Mouse (Mus musculus) neural tube, embryonic 13.5 days (tissue): ENCODE measurements at regions not wholly inside any gene's neighbourhood (a gene's known extent, or its start where the extent isn't known, plus 50 kb on each side); places are given as distances from the start of the nearest gene placed in this dataset.
"Not testable (repeated sequence)": the region's sequence is repeated elsewhere in the genome, so short reads cannot be mapped to it uniquely, and the experiment has no call there.

Experiments used
- ATAC-seq: fragments of 200-750 bp; cut with Nextera tagmentation; 2 replicates; pipeline ENCODE4 v1.8.0; 2017; ENCODE audit warnings: low read depth, mild to moderate bottlenecking, moderate TSS enrichment, moderate library complexity
- H3K27ac ChIP-seq: fragments of 300-500 bp; sonication (generic); replicated peaks from 2 replicates; pipeline ENCODE4 v1.5.1; 2015; ENCODE audit warnings: moderate library complexity, mild to moderate bottlenecking, inconsistent platforms
- H3K27me3 ChIP-seq: fragments of 300-500 bp; sonication (generic); 2 replicates; pipeline ENCODE4 v1.6.1; 2015; ENCODE audit warnings: mild to moderate bottlenecking, inconsistent platforms
- H3K36me3 ChIP-seq: fragments of 300-500 bp; sonication (generic); 2 replicates; pipeline ENCODE4 v1.6.1; 2015; ENCODE audit warnings: mild to moderate bottlenecking, inconsistent platforms
- H3K4me1 ChIP-seq: fragments of 300-500 bp; sonication (generic); replicated peaks from 2 replicates; pipeline ENCODE4 v1.6.1; 2015; ENCODE audit warnings: inconsistent platforms
- H3K4me2 ChIP-seq: fragments of 300-500 bp; sonication (generic); 2 replicates; pipeline ENCODE4 v1.6.1; 2015; ENCODE audit warnings: inconsistent platforms, mild to moderate bottlenecking, moderate library complexity
- H3K4me3 ChIP-seq: fragments of 300-500 bp; sonication (generic); 2 replicates; pipeline ENCODE4 v1.5.1; 2015; ENCODE audit warnings: mild to moderate bottlenecking, inconsistent platforms
- H3K9ac ChIP-seq: fragments of 300-500 bp; sonication (generic); 2 replicates; pipeline ENCODE4 v1.6.1; 2015; ENCODE audit warnings: moderate library complexity, mild to moderate bottlenecking, inconsistent platforms
- H3K9me3 ChIP-seq: fragments of 300-500 bp; sonication (generic); 2 replicates; pipeline ENCODE4 v1.6.1; 2016; ENCODE audit warnings: inconsistent platforms
- WGBS: fragments of 180-500 bp; shearing (Covaris S2); methylation state at CpG from one replicate; pipeline ENCODE4 v1.1.7; 2015; 5-methylcytosine and 5-hydroxymethylcytosine counted together

DNA sequence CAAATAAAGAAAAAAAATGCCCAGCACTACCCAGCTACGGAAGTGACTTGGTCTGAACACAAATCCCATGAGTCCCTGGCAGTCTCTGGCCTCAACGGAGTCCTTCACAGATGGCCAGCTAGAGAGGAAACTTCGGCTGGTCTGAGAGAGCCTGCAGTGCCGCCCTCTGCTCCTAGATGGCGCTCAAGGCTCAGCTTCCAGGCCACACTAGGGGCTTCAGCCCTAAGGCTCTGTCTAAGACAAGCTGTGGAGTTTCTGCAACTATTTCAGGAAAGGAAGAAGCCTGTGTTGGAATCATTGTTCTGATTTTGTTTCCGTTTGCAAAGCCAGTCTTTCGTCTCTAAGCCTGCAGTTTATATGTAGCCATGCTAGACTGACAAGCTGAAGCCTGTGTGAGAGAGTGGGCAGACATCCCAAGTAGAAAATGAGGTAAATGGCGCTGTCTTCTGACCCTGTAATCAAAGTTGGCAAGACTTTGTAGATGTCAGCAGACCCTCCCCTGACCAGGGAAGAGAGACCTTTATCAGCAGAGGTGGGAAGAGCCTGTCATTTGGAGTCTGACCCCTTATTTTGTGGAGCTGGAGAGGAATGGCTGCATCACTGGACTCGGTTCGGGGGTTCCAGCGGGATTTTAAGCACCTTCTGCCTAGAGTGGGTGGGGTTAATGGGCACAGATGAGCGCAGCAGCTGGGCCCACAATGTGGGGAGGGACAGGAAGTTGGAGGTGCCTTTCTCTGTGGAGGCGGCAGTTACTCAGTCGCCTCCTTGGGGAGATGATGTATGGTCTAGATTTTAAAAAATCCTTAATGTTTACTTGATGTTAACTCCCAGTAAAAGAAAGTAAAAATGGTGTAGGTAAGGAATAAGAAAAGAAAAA lies 197.5 kb downstream of the Nucb2 start:
- Histone ChIP-seq H3K9ac (0 out of 2 replicates have a peak overlapping the region, but pooled peaks have one; percentile 26), H3K4me2 (no peak overlapping the region), H3K27me3 (peaks cover 4% of the 10 kb centered on the region; the same call in 1 of the 2 replicates), H3K27ac (no peak overlapping the region), H3K4me3 (no peak overlapping the region), H3K4me1 (0 out of 2 replicates have a peak, but pooled peaks cover 5% of the 10 kb centered on the region), H3K36me3 (no peaks in the 10 kb centered on the region), H3K9me3 (0 out of 2 replicates have a peak, but pooled peaks cover 7% of the 10 kb centered on the region)
- 44% methylated on average over 14 of the region's 14 CpGs for WGBS
- peak; percentile 67 for ATAC-seq

DNA sequence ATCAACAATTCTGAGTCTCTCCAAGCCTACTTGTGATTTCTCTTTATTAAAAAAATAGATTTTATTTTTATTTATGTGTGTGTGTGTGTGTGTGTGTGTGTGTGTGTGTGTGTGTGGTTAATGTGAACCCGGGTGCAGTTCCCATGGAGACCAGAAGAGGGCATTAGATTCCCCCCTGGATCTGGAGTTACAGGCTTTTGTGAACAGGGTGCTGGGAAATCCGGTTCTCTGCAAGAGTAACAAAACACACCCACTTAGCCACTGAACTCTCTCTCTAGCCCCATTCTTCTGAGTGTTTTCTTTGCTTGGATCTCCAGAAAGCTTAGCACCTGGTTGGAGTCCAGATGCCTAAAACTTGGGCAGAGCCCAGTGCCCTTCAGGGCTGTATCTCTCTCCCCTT lies 198.4 kb downstream of the Nucb2 start:
- no peak overlapping the region for H3K9ac ChIP-seq
- H3K9me3 ChIP-seq, result 0 out of 2 replicates have a peak, but pooled peaks cover 7% of the 10 kb centered on the region
- H3K27ac ChIP-seq, result no peak overlapping the region
- no peaks in the 10 kb centered on the region for H3K36me3 ChIP-seq
- no peak overlapping the region for H3K4me2 ChIP-seq
- WGBS, result 79% methylated on average over 2 of the region's 2 CpGs
- 0 out of 2 replicates have a peak, but pooled peaks cover 5% of the 10 kb centered on the region for H3K4me1 ChIP-seq
- ATAC-seq, result no peak
- peaks cover 4% of the 10 kb centered on the region; the same call in 1 of the 2 replicates for H3K27me3 ChIP-seq
- H3K4me3 ChIP-seq, result no peak overlapping the region

DNA sequence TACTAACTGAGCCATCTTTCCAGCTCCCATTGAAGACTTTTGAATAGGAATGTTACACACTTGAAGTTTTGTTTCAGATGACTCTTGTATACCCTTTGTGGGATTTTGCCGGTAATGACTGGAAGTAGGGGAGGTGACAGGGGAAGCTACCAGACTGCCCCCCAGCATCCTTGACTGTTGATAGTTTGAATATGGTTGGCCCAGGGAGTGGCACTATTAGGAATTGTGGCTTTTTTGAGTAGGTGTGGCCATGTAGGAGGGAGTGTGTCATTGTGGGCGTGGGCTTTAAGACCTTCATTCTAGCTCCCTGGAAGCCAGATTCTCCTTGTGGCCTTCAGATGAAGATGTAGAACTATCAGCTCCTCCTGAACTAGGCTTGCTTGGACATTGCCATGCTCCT lies 207.4 kb downstream of the Nucb2 start:
- Histone ChIP-seq H3K4me1 (no peaks in the 10 kb centered on the region), H3K27me3 (no peaks in the 10 kb centered on the region), H3K4me2 (no peak overlapping the region), H3K36me3 (no peaks in the 10 kb centered on the region), H3K9ac (no peak overlapping the region), H3K4me3 (no peak overlapping the region), H3K9me3 (no peaks in the 10 kb centered on the region), H3K27ac (no peak overlapping the region)
- ATAC-seq, result no peak
- WGBS, result 89% methylated on average over 2 of the region's 2 CpGs

DNA sequence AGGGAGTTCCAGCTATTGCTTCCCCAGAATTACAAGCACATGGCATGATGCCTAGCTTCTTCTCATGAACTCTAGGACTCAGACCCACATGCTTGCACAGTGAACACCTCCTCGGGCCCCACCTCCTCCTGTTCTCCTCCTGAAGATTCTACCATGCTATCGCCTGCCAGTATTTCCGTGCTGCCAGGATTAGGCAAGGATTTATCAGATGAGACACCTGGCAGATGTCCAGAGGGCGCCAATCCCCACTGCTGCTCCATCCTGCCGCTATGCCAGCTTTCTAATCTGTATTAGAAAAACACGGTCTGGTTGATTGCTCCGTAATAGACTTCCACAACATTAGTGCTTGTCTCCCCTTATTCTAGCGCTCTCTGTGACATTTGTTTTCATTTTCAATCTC lies 209.0 kb downstream of the Nucb2 start:
- no peaks in the 10 kb centered on the region for H3K4me1 ChIP-seq
- H3K36me3 ChIP-seq, result no peaks in the 10 kb centered on the region
- WGBS, result 70% methylated on average over 8 of the region's 8 CpGs
- no peaks in the 10 kb centered on the region for H3K9me3 ChIP-seq
- H3K4me2 ChIP-seq, result no peak overlapping the region
- ATAC-seq, result no peak
- H3K4me3 ChIP-seq, result no peak overlapping the region
- no peaks in the 10 kb centered on the region for H3K27me3 ChIP-seq
- no peak overlapping the region for H3K9ac ChIP-seq
- H3K27ac ChIP-seq, result no peak overlapping the region

DNA sequence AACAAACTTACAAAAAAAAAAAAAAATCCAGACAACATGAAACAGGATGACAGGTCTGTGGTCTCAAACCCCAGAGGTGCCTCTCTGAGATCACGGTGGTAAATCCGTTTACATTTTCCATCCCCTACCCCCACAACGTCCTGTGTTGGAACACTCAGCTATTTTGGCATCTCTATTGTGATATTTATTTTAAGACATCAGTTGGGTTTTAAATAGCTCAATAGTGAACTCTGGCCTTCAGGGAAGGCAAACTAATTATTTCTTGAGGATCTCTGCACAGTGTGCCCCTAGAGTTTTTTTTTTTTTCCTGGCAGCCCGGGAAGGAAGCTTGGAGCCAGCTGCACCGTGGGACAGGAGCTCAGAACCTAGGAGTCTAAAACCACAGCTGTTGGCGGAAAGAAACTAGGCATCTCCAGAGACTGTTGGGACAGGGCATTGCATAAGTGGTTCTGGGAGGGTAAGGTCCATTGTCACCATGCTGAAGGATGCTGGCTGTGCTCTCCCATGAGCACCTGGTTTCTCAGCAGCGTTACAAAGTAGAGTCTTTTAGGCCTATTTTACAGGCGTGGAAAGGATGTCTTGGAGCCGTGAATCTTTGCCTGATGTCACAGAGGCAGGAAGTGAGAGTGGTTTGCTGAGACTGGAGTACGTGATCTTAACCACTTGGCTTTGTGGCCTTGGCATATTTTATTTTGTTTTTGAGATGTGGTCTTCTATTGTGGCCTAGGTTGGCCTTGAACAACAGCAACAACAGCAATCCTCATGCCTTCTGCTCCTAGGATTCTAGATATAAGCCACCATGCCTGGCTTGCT lies 211.3 kb downstream of the Nucb2 start:
- 72% methylated on average over 10 of the region's 10 CpGs for WGBS
- Histone ChIP-seq H3K4me2 (no peak overlapping the region), H3K9me3 (no peaks in the 10 kb centered on the region), H3K27ac (no peak overlapping the region), H3K36me3 (no peaks in the 10 kb centered on the region), H3K4me1 (no peaks in the 10 kb centered on the region), H3K9ac (no peak overlapping the region), H3K27me3 (no peaks in the 10 kb centered on the region), H3K4me3 (no peak overlapping the region)
- ATAC-seq, result no peak

DNA sequence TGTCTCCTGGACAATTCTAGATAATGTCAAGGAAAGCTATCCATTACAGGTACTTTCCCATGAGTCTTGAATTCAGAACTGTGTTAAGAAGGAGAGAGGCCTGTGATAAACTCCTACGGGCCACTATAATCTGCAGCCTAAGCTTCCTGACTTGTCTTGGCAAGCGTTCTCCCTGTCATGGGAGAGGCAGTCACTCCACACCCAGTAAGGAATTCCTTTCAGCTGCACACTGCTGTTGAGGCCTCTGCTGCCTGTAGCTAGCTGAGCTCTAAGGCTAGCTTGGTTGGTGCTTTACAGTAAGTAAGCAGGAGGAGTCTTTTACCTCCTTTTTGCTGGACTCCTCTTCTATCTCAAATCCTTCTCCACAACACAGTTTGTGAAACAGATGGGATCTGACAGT lies 224.2 kb downstream of the Nucb2 start:
- no peak overlapping the region for H3K4me2 ChIP-seq
- no peak overlapping the region for H3K9ac ChIP-seq
- no peaks in the 10 kb centered on the region for H3K27me3 ChIP-seq
- no peaks in the 10 kb centered on the region for H3K36me3 ChIP-seq
- ATAC-seq, result no peak; the same call in 1 of the 2 replicates
- peaks cover 9% of the 10 kb centered on the region for H3K4me1 ChIP-seq
- WGBS, result 79% methylated on average over 2 of the region's 2 CpGs
- no peak overlapping the region for H3K4me3 ChIP-seq
- H3K9me3 ChIP-seq, result no peaks in the 10 kb centered on the region
- H3K27ac ChIP-seq, result no peak overlapping the region

DNA sequence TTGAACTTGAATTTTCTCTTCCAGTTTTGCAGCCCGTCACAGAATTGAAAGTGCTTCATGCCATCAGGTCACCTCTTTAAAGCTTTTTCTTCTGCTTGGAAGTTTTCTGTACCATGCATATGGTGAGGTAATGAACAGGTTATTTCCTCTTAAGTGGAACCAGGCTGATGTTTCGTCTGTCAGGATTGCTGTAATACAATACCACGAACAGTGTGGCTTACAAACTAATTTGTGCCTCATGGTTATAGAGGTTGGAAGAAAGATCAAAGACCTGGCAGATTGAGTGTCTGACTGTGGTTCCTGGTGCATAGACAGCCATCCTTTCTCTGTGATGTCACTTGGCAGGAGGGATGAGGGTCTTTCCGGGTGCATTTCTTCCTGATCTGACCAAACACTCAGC lies 225.6 kb downstream of the Nucb2 start:
- H3K27ac ChIP-seq, result no peak overlapping the region
- WGBS, result 72% methylated on average over 4 of the region's 4 CpGs

DNA sequence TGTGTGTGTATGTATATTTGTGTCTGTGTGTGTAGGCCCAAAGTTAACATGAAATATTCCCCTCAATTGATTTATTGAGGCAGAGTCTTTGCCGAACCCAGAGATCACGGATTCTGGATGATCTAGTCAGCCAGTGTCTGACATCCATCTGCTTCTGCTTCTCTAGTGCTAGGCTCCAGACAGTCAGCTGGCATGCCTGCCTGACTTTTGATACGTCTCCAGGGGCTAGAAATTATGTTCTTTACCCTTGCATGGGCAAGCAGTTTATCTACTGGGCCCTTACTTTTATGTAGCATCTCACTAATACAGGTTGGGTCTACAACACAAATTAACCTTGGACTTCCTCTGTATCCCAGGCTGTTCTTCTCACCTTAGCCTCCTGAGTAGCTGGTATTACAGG lies 231.5 kb downstream of the Nucb2 start:
- Histone ChIP-seq H3K27ac (no peak overlapping the region), H3K4me3 (no peak overlapping the region), H3K4me2 (no peak overlapping the region), H3K9me3 (no peaks in the 10 kb centered on the region), H3K36me3 (no peaks in the 10 kb centered on the region), H3K9ac (no peak overlapping the region), H3K4me1 (no peaks in the 10 kb centered on the region), H3K27me3 (no peaks in the 10 kb centered on the region)
- 54% methylated on average over 3 of the region's 3 CpGs for WGBS
- no peak for ATAC-seq

More for the DNA sequence above, 225.6 kb downstream of the Nucb2 start:
- Histone ChIP-seq H3K4me1 (peaks cover 9% of the 10 kb centered on the region), H3K9ac (no peak overlapping the region), H3K27me3 (no peaks in the 10 kb centered on the region), H3K4me2 (no peak overlapping the region), H3K4me3 (no peak overlapping the region), H3K9me3 (no peaks in the 10 kb centered on the region), H3K36me3 (no peaks in the 10 kb centered on the region)
- ATAC-seq, result no peak

DNA sequence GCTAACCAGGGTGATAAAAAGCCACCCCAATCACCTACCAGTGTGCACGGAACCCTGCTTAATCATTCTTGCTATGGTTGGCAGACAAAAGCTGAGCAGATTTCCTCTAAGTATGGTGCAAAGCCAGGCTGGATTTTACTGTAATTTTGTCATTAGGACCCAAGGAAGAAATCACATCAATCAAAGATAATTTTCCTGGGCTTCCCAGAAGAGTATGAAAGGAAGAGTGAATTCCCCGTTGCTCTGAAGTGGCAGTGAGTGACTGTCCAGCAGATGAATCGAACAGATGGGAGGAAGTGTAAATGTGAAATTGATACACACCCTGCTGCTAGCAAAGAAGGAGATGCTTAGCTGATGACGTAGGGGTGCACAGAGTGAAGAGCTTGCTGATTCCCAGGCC lies 232.2 kb downstream of the Nucb2 start:
- WGBS, result 39% methylated on average over 4 of the region's 4 CpGs
- Histone ChIP-seq H3K27ac (no peak overlapping the region), H3K4me3 (no peak overlapping the region), H3K36me3 (no peaks in the 10 kb centered on the region), H3K9ac (no peak overlapping the region), H3K4me1 (no peaks in the 10 kb centered on the region), H3K27me3 (no peaks in the 10 kb centered on the region), H3K9me3 (no peaks in the 10 kb centered on the region), H3K4me2 (no peak overlapping the region)
- ATAC-seq, result no peak

DNA sequence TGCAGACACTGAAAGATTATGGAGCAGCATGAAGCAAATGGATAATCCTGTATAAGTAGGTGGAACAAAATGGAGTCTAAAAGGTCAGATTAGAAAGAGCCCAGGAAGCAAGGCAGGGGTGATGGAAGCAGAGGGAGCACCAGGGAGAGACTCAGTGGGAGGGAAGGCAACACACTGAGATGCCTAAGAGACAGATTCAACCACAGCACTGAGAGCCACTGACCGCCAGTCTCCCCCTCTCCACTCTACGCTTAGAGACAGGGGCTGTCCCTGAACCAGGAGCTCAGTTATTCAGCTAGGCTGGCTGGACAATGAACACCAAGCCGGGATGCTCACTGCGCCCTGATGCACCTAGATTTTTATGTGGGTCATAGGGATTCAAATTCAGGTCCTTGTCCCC lies 233.8 kb downstream of the Nucb2 start:
- no peak overlapping the region for H3K27ac ChIP-seq
- H3K4me2 ChIP-seq, result no peak overlapping the region
- no peak overlapping the region for H3K9ac ChIP-seq
- H3K9me3 ChIP-seq, result no peaks in the 10 kb centered on the region
- WGBS, result 93% methylated on average over 4 of the region's 4 CpGs
- H3K4me3 ChIP-seq, result no peak overlapping the region
- H3K27me3 ChIP-seq, result no peaks in the 10 kb centered on the region
- ATAC-seq, result no peak
- H3K36me3 ChIP-seq, result no peaks in the 10 kb centered on the region
- H3K4me1 ChIP-seq, result no peaks in the 10 kb centered on the region

DNA sequence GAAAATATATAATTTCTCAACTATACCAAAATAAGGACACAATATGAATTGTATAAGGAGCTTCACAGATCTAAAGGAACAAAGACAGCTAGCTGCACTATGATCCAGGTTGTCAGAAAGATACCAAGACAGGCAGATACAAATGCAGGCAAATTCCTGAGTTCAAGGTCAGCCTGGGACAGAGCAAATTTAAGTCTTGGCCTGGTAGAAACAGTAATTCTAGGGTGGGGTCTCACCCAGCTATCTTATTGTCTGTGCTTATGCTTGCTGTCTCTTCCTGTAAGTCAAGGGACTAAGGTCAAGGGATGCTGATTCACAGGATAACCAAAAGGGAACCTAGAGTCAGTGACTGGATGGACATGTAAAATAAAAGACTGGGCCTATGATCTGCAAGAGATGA lies 250.4 kb downstream of the Nucb2 start:
- Histone ChIP-seq H3K9me3 (no peaks in the 10 kb centered on the region), H3K4me1 (no peaks in the 10 kb centered on the region), H3K36me3 (no peaks in the 10 kb centered on the region), H3K27ac (no peak overlapping the region), H3K27me3 (no peaks in the 10 kb centered on the region), H3K4me3 (no peak overlapping the region), H3K4me2 (no peak overlapping the region), H3K9ac (no peak overlapping the region)
- no peak for ATAC-seq

DNA sequence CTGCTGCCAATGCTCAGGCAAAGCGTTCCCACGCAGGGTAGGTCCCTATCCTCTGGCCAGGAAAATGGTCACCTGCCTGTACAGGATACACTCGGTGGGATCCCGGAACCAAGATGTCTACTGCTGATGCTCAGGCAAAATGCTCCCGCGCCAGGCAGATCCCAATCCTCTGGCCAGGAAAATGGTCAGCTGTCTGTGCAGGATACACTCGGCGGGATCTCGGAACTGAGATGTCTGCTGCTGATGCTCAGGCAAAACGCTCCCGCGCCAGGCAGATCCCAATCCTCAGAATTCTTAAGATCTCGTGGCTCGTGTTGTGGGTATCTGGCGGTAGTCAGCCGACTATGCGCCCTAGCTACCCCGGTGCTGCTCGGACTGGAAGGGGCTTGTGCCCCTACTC lies 288.0 kb downstream of the Nucb2 start:
- 94% methylated on average over 19 of the region's 19 CpGs for WGBS
- H3K4me3 ChIP-seq, H3K36me3 ChIP-seq, H3K9ac ChIP-seq, H3K27me3 ChIP-seq, H3K4me2 ChIP-seq, H3K4me1 ChIP-seq, ATAC-seq, H3K9me3 ChIP-seq, H3K27ac ChIP-seq: not testable (repeated sequence)
